Mouse (Mus musculus): ENCODE measurements around the gene Pcdh15.

Gene Pcdh15

GRCm38 (mm10) chr10:73947799-73948198 is 848.7 kb downstream of the Pcdh15 start:
- DNase-seq (ENCODE audit: low read depth, low spot score), result no peak

DNA sequence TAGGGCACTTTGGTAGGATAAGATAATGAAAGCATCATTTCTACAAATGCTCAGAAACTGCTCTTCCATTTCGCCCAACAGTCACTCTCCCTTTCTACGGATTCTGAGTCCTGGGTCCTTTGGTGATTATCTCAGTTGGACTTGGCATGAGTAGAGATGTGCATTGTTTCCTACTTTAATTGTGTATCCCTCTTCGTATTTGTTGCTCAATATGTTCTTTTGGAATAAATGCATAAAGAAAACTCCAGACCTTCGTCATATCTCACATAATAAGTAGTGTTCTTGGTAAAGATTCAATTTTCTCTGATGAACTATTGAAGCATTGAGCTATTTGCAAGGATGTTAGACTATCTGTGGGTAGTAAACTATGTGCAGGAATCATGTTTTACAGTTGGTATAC is 854.2 kb downstream of the Pcdh15 start:
- DNase-seq (ENCODE audit: low read depth, low spot score), result no peak

- no peak for DNase-seq (ENCODE audit: low read depth, low spot score)
These were observed 884.9 kb downstream of the Pcdh15 start for GRCm38 (mm10) chr10:73984057-73984456.

DNA sequence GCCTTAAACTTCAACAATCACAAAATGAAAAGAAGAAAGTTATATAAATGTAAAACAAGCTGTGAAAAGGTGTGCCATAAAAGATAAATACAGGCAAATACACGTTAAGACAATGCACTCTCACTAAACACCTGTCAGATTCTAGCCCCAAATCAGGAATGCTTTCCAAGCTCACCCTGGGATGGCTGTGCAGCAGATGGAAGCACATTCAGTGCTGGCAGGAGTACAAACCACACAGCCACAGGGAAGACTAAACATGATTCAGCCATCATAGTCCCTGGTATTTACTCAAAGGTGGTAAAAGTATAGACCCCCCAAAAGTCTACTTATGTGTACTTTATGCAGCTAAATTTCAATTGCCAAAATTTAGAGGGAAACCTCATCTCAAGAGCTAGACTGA is 909.7 kb downstream of the Pcdh15 start:
- no peak for DNase-seq (ENCODE audit: low read depth, low spot score)

- no peak for DNase-seq (ENCODE audit: low read depth, low spot score)
These were observed 923.9 kb downstream of the Pcdh15 start for GRCm38 (mm10) chr10:74023091-74023490.

DNA sequence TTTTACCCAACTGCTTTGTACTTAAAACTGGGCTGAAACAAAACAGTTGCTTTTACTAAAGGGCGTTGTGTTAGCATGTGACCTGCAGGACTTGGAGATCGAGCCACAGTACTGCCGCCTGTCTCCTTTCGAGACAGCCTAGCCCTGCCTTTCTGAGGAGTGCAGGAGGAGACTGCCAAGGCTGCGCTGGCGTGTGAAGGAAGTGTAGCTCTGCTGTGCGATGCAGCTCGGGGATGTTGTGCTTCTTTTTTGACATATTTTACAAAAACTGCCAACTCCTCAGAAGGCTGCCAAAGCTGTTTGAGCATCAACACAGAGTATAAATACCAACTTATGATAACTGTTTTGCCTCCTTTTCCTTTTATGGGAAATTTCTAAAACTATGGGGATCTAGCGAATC is 953.9 kb downstream of the Pcdh15 start:
- no peak for DNase-seq (ENCODE audit: low read depth, low spot score)

DNA sequence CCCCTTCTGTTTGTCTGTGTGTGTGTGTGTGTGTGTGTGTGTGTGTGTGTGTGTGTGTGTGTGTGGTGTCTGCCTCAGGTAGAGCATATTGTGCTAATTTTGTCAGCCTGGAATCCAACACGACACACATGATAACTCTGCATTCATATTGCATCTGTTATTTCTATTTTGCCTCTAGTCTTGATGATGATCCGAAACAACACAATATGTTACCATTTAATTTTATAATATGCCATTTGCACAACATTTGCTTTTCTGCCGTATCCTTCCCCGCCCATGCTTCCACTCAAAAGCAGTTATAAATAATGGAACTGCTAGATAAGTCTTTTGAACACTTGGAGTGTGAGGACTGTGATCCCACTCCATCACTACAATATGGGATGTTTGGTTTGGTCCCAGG is 987.5 kb downstream of the Pcdh15 start:
- DNase-seq (ENCODE audit: low read depth, low spot score), result no peak

- DNase-seq (ENCODE audit: low read depth, low spot score), result no peak
These were observed 999.2 kb downstream of the Pcdh15 start for GRCm38 (mm10) chr10:74098296-74098695.

DNA sequence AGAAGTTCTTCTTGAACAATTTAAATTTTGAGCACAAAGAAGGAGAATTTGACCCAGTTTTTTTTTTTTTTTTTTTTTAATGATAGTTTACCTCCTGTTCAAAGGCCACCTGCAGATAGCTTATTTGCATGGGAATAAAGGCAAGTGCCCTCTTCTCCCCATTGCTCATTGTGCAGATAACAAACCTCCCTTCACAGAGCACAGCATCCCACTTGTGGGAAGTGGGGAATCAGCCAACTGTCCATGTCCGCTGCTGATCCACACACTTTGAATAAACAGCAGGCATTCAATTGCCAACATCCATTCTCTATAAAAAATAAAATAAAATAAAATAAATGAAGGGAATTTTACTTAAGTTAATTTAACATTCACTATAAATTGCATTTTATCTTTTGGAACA is 1015.0 kb downstream of the Pcdh15 start:
- no peak for DNase-seq (ENCODE audit: low read depth, low spot score)

- no peak for DNase-seq (ENCODE audit: low read depth, low spot score)
These were observed 1017.7 kb downstream of the Pcdh15 start for GRCm38 (mm10) chr10:74116817-74117216.

GRCm38 (mm10) chr10:74123421-74123820 is 1024.3 kb downstream of the Pcdh15 start:
- DNase-seq (ENCODE audit: low read depth, low spot score), result no peak

- DNase-seq (ENCODE audit: low read depth, low spot score), result no peak
These were observed 1030.0 kb downstream of the Pcdh15 start for GRCm38 (mm10) chr10:74129192-74129591.

DNA sequence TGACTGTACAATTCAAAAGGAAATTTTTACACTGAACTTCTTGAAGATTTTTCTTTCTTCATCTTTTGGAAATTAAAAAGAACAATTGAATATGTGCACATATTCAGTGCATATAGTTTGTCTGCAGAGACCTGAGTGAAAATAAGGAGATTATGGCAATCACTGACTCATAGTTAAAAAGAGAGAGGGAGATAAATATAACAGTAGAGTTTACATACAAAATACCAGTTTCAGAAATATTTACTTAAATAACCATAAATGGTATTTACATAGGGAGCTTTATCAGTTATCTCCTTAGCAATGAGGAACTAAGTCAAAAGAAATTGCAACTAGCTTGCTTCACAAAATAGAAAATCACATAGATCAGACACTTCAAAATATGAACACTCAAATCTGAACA is 1030.5 kb downstream of the Pcdh15 start:
- no peak for DNase-seq (ENCODE audit: low read depth, low spot score)

DNA sequence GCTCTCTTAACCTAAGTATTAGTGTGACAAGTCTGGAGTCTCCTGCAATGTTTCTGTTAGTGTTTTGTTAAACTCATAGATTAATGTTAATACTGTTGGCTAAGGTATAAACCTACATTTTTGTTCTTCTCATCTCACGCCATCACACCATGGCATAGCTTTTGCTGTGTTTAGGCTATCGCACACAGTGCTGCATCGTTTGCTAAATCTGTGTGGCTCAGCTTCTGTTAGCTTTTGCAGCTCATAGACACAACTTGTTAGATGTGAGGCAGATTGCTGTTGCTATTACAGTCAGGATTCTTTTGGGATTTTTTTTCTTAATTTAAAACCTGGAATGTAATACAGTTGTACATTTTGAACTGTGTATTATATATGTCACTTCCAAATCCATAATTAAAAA is 1031.7 kb downstream of the Pcdh15 start:
- no peak for DNase-seq (ENCODE audit: low read depth, low spot score)

- DNase-seq (ENCODE audit: low read depth, low spot score), result no peak
These were observed 1048.8 kb downstream of the Pcdh15 start for GRCm38 (mm10) chr10:74147966-74148365.

- no peak for DNase-seq (ENCODE audit: low read depth, low spot score)
These were observed 1082.8 kb downstream of the Pcdh15 start for GRCm38 (mm10) chr10:74181921-74182320.

DNA sequence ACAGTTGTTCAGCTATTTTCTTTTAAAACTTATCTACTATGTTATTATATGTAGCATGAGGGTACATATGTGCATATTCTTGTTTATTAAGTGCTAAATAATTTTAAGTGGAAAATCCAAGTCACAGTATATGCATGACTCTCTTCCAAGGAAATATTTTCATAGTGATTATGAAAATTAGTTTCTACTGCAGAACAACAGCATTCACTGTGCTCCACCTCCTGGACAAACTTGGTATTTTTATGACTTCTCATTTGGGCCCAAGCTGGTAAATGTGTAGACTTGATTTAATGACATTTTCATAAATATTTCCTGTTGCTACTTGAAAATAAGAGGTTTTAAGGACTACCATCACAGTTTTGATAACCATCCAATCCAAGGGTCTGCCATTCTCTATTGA is 1104.5 kb downstream of the Pcdh15 start:
- no peak for DNase-seq (ENCODE audit: low read depth, low spot score)

GRCm38 (mm10) chr10:74217268-74217667 is 1118.1 kb downstream of the Pcdh15 start:
- no peak for DNase-seq (ENCODE audit: low read depth, low spot score)

DNA sequence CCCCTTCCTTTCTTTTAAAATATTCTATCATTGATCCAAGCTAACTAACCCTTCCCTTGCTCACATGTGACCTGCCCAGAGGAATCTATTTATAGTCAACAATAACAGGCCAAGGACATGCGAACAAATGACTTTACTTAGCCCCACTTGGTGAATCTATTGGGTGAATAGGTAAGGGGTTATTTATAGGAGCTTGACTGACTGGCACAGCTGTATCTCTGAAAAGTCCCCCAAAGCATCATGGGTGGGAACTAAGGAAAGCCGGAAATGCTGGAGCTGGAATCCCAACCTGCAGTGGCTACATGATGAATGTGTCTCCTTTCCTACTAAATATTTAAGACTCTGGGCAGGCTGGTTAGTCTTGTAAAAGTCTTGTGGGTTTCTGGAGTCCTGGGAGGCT is 1121.3 kb downstream of the Pcdh15 start:
- no peak for DNase-seq (ENCODE audit: low read depth, low spot score)

GRCm38 (mm10) chr10:74257716-74258446 is 1158.7 kb downstream of the Pcdh15 start:
- no peak for DNase-seq (ENCODE audit: low read depth, low spot score)

- no peak for DNase-seq (ENCODE audit: low read depth, low spot score)
These were observed 1159.5 kb downstream of the Pcdh15 start for GRCm38 (mm10) chr10:74258639-74259038.

- no peak for DNase-seq (ENCODE audit: low read depth, low spot score)
These were observed 1170.6 kb downstream of the Pcdh15 start for GRCm38 (mm10) chr10:74269637-74270269.

GRCm38 (mm10) chr10:74270894-74271293 is 1171.8 kb downstream of the Pcdh15 start:
- no peak for DNase-seq (ENCODE audit: low read depth, low spot score)

Measured in skeletal muscle tissue, adult 2 months (tissue).